Mouse (Mus musculus) liver, embryonic 14.5 days (tissue): ENCODE data around the gene Lig4.

ENCODE experiments used
- CTCF ChIP-seq: IDR thresholded peaks from 2 replicates; pipeline ENCODE4 v1.5.1; 2016; ENCODE audit warnings: antibody characterized with exemption, low read depth, control low read depth
- EP300 ChIP-seq: IDR thresholded peaks from 2 replicates; pipeline ENCODE4 v1.6.1; 2016; ENCODE audit warnings: antibody characterized with exemption, low read depth

- TF ChIP-seq CTCF (no peak), EP300 (no peak)
Observed at GRCm38 (mm10) chr8:9975276-9975675, 2.2 kb downstream of the Lig4 start.
